Mouse (Mus musculus) liver, embryonic 14.5 days (tissue): ENCODE results near the gene Amt. TPM values are rescaled to one million over a fixed set of nuclear protein-coding genes. Genes with fewer than 3 reads are reported as not detected.

Source experiments
- ATAC-seq: fragments of 200-750 bp; cut with Nextera tagmentation; 2 replicates; pipeline ENCODE4 v1.8.0; 2017; ENCODE audit warnings: moderate number of reproducible peaks, mild to moderate bottlenecking, moderate library complexity; ENCODE audit not compliant: insufficient read depth
- DNase-seq, 3 experiments: peaks; one replicate each; pipeline ENCODE4 v3.0.0-alpha.2; 2012 to 2013; ENCODE audit warnings: low read depth in 3 of 3, low spot score in 3 of 3
- H3K27ac ChIP-seq: fragments of 300-500 bp; sonication (generic); 2 replicates; pipeline ENCODE4 v1.5.1; 2014; ENCODE audit warnings: moderate library complexity, mild to moderate bottlenecking, control low read depth, inconsistent platforms
- H3K27me3 ChIP-seq: fragments of 300-500 bp; sonication (generic); 2 replicates; pipeline ENCODE4 v1.6.1; 2014; ENCODE audit warnings: mild to moderate bottlenecking, low read length, moderate library complexity; ENCODE audit not compliant: control insufficient read depth, insufficient read depth
- H3K36me3 ChIP-seq: fragments of 300-500 bp; sonication (generic); replicated peaks from 2 replicates; pipeline ENCODE4 v1.6.1; 2014; ENCODE audit warnings: low read depth; ENCODE audit not compliant: control insufficient read depth, insufficient read depth
- H3K4me1 ChIP-seq, 2 experiments: fragments of 200-500 bp in 1 of 2; fragments of 300-500 bp in 1 of 2; sonication (generic) in 1 of 2; replicated peaks; 2 replicates each; pipeline ENCODE4 v1.6.1; 2012 to 2014; ENCODE audit warnings: antibody characterized with exemption in 1 of 2, inconsistent platforms in 1 of 2, low read length in 1 of 2; ENCODE audit not compliant: control insufficient read depth in 2 of 2, insufficient read depth in 2 of 2
- H3K4me2 ChIP-seq: fragments of 300-500 bp; sonication (generic); 2 replicates; pipeline ENCODE4 v1.6.1; 2014; ENCODE audit warnings: low read depth, mild to moderate bottlenecking, control low read depth, moderate library complexity
- H3K4me3 ChIP-seq, 2 experiments: fragments of 200-500 bp in 1 of 2; fragments of 300-500 bp in 1 of 2; sonication (generic) in 1 of 2; 2 replicates each; pipeline ENCODE4 v1.5.1; 2012 to 2014; ENCODE audit warnings: low read depth in 2 of 2, low read length in 2 of 2, mild to moderate bottlenecking in 2 of 2, control low read depth in 1 of 2, inconsistent platforms in 1 of 2, moderate library complexity in 1 of 2; ENCODE audit not compliant: insufficient read depth in 1 of 2
- H3K9ac ChIP-seq: fragments of 300-500 bp; sonication (generic); replicated peaks from 2 replicates; pipeline ENCODE4 v1.6.1; 2014; ENCODE audit warnings: mild to moderate bottlenecking, control low read depth, moderate library complexity
- H3K9me3 ChIP-seq: fragments of 300-500 bp; sonication (generic); 2 replicates; pipeline ENCODE4 v1.6.1; 2016; ENCODE audit warnings: low read length, mixed read lengths; ENCODE audit not compliant: control insufficient read depth
- CTCF ChIP-seq: IDR thresholded peaks from 2 replicates; pipeline ENCODE4 v1.5.1; 2016; ENCODE audit warnings: antibody characterized with exemption, low read depth, control low read depth
- EP300 ChIP-seq: IDR thresholded peaks from 2 replicates; pipeline ENCODE4 v1.6.1; 2016; ENCODE audit warnings: antibody characterized with exemption, low read depth
- WGBS: fragments of 180-500 bp; shearing (Covaris S2); extraction: QIAGEN DNeasy Blood & Tissue Kit; methylation state at CpG from one replicate; pipeline ENCODE4 v1.1.7; 2014; ENCODE audit not compliant: insufficient replicate concordance; 5-methylcytosine and 5-hydroxymethylcytosine counted together
- polyA plus RNA-seq, 2 experiments: library from polyadenylated mRNA; depleted of rRNA in 1 of 2; stranded (reverse) in 1 of 2; unstranded in 1 of 2; fragments of >200 nt; fragmentation: Nextera tagmentation in 1 of 2; extraction: Ambion mirVana in 1 of 2; gene quantifications; 2 replicates each; pipeline versions ENCODE4 v1.2.1 to v1.2.3; 2012 to 2014

Gene Amt
- polyA plus RNA-seq, 2 experiments: 7.2 to 7.5 TPM

DNA sequence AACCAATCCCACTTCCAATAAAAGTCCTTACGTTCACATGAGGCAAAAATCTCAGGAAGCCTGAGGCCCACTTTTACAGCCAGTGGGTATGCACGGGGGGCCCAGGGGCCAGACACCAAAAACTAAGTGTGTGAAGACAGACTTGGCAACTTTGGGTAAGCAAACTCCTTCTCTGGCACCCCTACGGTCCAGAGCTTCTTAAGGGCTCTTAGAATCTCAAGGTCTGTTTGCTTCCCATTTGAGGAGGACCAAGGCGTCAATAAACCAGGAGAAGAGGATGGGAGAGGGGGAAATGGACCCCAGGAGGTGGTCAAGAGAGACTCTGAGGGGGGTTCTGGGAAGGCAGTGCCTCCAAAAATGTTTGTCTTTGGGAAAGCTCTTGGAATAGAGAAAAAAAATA is 23.2 kb upstream of the Amt start:
- TF ChIP-seq CTCF (no peak), EP300 (no peak)
- H3K9me3 ChIP-seq: no peaks in the 10 kb centered on the region
- peaks cover 0 to 7% of the 10 kb centered on the region in 2 experiments; a peak in 2 of 4 replicates for H3K4me1 ChIP-seq
- H3K4me3 ChIP-seq: no peak overlapping the region
- no peak overlapping the region for H3K9ac ChIP-seq
- no peak overlapping the region for H3K27ac ChIP-seq
- no peaks in the 10 kb centered on the region for H3K27me3 ChIP-seq
- DNase-seq: no peak
- no peak for ATAC-seq
- 61% methylated on average over 4 of the region's 4 CpGs for WGBS
- no peaks in the 10 kb centered on the region for H3K36me3 ChIP-seq
- no peak overlapping the region for H3K4me2 ChIP-seq

DNA sequence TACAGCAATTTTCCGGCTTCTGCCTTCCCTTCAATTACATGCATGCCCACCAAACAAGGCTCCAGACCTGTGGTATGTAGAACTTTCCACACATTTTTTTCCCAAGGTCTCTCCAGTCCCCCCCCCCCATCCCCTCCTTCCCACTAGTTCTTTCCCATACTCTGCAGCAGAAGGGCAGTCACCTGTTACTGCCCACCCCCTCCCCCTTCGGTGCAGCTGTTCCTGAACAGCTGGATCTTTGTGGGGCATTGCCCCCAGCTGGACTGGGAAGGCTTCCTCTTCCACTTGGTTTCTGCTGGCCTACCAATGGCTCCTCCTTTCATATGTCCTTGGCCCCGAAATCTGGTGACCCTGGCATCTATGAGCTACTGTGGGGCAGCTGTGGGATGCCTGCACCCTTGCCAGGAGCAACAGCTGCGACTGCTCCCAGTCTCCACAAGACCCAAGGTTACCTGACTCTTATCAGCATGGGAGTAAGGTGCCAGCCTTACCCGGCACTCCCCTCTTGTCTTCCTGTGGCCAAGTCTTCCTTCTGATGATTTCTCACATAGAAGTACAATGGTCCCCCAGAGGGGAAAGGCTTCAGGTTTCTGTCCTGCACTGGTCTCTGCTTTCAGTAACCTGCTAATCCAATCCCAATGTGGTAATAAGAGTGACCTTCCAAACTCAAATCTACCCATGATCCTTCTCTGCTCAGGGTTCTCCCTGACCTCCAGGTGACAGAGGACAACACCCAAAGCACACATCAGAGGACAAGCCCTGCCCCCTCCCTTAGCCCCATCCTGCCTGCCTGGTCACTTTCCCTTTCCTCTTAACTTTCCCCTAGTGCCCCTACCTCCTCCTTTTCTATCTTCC is 21.9 kb upstream of the Amt start:
- no peak overlapping the region for H3K9ac ChIP-seq
- DNase-seq (no peak), ATAC-seq (no peak)
- no peaks in the 10 kb centered on the region for H3K9me3 ChIP-seq
- H3K27ac ChIP-seq: no peak overlapping the region
- H3K36me3 ChIP-seq: no peaks in the 10 kb centered on the region
- no peak overlapping the region for H3K4me3 ChIP-seq
- H3K4me2 ChIP-seq: no peak overlapping the region
- WGBS: 57% methylated on average over 5 of the region's 5 CpGs
- TF ChIP-seq CTCF (no peak), EP300 (no peak)
- H3K4me1 ChIP-seq: peaks cover 0 to 7% of the 10 kb centered on the region in 2 experiments; a peak in 2 of 4 replicates
- no peaks in the 10 kb centered on the region for H3K27me3 ChIP-seq

DNA sequence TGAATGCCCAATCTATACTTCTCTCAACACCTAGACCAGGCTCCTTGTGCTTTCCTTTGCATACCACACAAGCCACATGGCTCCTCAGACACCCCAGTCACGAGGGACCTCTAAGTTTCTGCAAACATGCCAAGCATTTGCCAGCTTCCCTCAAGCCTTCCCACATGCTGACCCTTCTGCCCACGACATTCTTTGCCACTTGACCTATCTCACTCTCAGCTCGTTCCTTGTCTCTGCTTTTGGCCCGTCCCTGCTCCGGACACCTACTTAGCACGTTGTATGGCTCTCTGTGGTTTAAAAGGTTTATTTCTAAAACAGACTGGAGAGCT is 21.4 kb upstream of the Amt start:
- no peak overlapping the region for H3K4me2 ChIP-seq
- no peak for DNase-seq
- WGBS: 36% methylated on average over 6 of the region's 6 CpGs
- H3K4me3 ChIP-seq: no peak overlapping the region
- H3K9ac ChIP-seq: no peak overlapping the region
- ATAC-seq: no peak
- no peaks in the 10 kb centered on the region for H3K36me3 ChIP-seq
- H3K27ac ChIP-seq: no peak overlapping the region
- peaks cover 0 to 7% of the 10 kb centered on the region in 2 experiments; a peak in 2 of 4 replicates for H3K4me1 ChIP-seq
- H3K27me3 ChIP-seq: no peaks in the 10 kb centered on the region
- H3K9me3 ChIP-seq: no peaks in the 10 kb centered on the region
- TF ChIP-seq EP300: no peak
- TF ChIP-seq CTCF: no peak

DNA sequence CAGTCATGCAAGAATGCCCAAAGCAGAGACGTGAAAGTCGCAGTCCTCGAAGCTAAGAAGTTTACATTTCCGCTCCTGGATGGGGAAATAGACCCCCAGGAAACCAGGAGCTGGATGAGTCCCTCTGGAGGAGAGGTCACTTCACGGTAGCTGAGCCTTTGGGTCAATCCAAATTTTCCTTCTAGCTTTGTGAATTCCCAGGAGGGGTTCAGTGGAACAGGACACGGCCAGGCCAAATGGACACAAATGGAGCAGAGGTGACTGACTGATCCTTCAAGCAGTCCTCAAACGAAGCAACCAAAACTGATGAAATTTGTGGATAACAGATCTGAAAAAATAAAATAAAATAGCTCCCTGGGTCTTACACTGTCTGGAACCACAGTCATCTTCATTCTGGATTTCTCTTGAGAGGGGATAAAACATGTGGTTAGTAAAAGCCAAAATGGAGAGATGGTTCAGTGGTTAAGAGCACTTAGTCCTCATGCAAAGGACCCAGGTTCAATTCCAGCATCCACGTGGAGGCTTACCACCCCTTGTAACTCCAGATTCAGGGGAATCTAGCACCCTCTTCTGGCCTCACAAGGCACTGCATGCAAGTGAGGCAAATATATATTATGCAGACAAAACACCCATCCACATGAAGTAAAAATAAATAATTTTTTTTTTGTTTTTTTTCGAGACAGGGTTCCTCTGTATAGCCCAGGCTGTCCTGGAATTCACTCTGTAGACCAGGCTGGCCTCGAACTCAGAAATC is 17.8 kb upstream of the Amt start:
- no peaks in the 10 kb centered on the region for H3K27me3 ChIP-seq
- H3K9ac ChIP-seq: no peak overlapping the region
- no peak overlapping the region for H3K27ac ChIP-seq
- 55% methylated on average over 10 of the region's 10 CpGs for WGBS
- DNase-seq (peak in 2 of 3 experiments; percentile 41 to 45), ATAC-seq (no peak)
- H3K9me3 ChIP-seq: no peaks in the 10 kb centered on the region
- TF ChIP-seq CTCF (peak; percentile 81), EP300 (no peak)
- no peak overlapping the region for H3K4me2 ChIP-seq
- H3K4me1 ChIP-seq: peaks cover 0 to 7% of the 10 kb centered on the region in 2 experiments; a peak in 2 of 4 replicates
- H3K4me3 ChIP-seq: no peak overlapping the region
- no peaks in the 10 kb centered on the region for H3K36me3 ChIP-seq
